Mouse (Mus musculus): ENCODE measurements around the gene Trpm1.
"Not testable (repeated sequence)": the region's sequence is repeated elsewhere in the genome, so short reads cannot be mapped to it uniquely, and the experiment has no call there.

Trpm1 gene

DNA sequence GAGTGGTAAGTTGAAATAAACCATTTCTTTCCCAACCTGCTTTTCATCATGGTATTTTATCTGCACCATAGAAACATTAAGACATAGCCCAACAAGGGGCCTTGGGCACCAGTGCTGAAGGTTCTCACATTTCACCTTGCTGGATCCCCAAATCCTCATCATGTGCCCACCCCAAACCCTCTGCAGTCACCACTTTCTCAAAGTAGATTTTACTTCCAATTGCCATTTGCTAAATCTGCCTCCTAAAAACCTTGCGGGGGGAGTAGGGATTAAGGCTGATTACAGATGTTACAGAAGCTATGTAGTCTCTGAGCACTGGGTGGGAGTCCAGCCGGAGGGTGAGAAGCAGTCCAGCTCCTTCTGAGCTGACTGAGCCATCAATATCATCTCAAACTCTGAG, at the start of gene Trpm1:
TSS of gene Trpm1 (plus strand) at position 301 of the 400 bp plus-strand sequence.
- no peak for DNase-seq (ENCODE audit: low read depth, low spot score)

DNA sequence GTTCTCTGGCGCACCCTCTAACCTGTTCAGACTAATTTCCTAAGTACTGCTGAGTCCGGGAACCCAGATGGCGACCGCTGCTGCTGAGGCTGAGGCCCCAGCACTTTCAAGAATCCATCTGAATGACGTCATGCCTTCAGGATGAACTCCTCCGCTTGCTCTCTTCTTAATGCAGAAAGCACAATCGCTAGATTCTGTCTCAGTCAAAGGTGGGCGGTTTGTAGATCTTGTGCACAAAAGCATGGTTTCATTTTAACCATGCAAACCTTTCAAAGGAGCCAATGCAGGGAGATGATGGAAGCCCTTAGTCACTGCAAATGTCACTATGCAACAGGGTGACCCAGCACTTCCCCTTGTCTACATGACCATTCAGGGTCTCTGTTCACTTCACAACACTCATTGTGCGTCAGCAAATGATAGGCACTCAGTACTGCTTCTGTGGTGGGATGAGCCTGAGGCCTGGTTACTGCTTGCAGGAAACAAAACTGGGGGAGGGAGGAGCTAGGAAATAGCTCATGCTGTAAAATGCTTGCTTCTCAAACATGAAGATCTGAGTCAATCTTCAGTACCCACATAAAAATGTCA, 31.4 kb upstream of the Trpm1 start:
- DNase-seq (ENCODE audit: low read depth, low spot score), result no peak

DNA sequence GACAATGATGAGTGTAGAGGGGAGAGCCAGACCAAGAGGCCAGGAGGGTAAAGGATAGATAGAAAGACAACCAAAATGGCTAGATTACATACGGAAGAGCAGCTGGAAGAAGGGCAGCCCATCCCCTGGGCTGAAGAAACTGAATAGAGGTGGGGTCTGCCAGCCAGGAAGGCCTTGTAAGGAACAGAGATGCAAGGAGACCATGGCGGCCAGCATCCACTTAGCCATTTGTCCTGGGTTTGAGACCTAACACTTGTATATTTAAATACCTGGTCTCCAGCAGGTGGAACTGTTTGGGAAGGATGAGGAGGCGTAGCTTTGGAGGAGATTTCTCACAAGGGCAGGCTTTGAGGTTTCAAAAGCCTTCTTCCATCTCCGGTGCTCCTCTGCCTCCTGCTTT, 29.9 kb upstream of the Trpm1 start:
- DNase-seq (ENCODE audit: low read depth, low spot score), result no peak

DNA sequence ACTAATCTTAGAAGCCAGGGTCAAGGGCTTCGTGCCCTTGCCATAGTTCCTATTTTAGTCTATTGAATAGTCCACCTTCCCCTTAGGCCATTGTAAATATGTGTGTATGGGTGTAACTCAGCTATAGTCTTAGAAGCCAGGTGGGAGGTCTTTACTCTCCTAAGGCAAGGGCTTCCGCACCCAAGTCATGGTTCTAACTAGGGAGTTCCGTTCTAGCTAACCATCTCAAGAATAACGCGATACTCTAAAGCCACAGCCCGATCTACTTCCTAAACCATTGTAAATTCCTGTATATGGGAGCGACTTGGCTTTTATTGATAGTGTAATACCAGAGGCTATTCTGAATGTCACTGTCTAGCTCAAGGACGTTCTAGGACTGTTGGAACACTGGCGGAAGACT, 27.6 kb upstream of the Trpm1 start:
- not testable (repeated sequence) for DNase-seq (ENCODE audit: low read depth, low spot score)

DNA sequence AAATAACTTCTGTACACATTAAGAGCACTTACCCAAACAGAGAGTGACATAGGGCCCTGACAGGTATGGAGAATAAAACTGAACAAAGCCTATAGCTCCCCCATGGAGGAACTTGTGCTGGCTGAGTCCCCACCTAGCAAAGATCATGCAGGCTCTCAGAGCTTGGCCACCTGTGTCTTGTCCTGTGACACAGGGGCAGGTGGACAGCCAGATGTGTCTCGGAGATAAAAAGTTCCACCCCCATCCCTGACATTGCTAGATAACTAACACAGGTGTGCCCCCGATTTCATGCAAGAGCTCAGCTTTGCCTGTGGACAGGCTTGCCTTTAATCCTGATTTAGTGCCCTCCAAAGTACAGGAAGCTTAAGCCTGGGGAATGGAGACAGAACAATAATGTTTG, 13.8 kb upstream of the Trpm1 start:
- DNase-seq (ENCODE audit: low read depth, low spot score), result no peak

DNA sequence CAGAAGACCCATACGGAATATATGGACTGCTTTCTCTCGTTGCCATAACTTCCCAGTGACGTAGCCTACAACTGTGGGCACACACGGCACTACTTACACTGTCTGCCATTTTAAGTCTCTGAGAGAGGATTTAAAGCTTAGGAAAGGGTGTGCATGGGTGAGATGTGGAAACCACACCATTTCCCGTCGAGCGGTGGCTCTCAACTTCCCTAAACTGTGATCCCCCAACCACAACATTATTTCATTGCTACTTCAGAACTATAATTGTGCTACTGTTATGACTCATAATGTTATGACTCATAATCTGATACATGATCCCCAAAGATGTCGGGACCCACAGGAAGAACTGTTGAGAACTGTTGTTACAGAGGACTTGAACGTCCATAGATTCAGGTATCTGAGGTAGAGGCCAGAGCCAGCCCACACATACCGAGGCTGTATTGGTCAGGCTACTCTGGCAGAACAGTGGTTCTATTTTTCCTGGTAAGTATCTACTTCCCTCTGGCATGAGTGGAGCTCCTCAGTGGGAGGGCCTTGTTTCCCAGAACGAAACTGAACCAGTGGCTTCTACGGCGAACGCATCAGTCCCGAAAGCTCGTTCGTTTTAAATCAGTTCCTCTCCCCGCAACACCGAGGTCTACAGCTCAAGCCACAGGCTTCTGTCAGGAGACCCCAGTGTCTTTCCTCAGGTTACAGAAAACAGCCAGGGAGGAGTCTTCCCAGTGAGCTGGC, 12.2 kb upstream of the Trpm1 start:
- no peak for DNase-seq (ENCODE audit: low read depth, low spot score)

DNA sequence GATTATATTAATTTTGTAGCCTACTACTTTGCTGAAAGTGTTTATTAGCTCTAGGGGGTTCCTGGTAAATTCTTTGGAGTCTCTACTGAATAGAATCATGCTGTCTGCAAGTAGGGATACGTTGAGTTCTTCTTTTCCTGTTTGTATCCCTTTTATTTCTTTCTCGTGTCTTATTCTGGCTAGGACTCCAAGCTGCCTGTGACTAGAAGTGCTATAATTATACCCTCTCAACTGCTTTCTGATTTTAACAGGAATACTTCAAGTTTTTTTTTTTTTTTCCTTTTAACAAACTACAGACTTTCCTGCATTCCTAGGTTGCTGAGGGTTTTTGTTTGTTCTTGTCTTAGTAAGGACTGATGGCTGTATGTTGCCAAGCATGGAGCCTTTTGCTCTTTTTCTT, 4.3 kb upstream of the Trpm1 start:
- no peak for DNase-seq (ENCODE audit: low read depth, low spot score)

DNA sequence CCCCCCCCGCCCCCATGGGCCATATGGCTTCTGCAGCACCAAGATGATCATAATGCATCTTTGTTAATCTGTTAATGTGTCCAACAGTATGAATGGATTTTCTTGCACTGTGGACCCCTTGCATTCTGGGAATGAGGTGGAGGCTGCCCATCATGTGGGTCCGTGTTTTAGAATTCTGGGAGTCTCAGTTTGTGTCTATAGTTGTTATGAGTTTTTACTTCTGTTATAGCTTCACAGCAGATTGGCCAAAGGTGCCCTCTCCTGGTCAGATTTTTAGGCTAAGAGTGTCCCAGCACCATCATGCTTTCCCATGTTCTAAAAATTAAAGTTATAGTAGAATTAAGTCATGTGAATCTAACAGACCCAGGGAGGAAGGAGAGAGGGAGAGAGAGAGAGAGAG, 3.9 kb upstream of the Trpm1 start:
- no peak for DNase-seq (ENCODE audit: low read depth, low spot score)

DNA sequence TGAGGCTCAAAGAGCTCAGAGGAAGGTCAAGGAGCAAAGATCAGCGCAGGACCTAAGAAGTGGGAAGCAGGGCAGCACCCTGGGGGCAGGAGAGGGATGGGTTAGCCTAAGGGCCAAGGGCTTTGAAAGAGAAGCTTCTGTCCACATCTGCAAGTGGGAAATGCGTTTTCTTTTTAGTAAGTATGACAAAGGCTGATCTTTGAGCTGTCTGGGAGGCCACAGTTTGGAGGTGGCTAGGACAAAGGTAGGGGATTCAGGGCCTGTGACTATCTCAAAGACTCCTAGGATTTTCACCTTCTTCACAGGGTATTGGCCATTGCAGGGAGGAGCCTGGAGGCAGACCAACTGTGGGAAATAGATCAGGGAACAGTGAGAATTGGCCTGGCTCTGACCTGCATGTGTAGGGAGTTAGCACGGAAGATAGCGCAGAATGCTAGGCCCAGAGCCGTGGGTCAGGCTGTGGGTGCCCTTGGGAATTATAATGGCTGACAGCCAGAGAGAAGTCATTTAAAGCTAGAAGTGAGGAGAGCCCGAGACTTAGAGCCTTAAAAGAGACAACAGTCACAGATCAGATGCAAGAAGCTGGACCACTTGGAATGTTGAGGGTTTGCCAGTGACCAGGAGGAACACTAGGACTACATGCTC, 3.1 kb upstream of the Trpm1 start:
- no peak for DNase-seq (ENCODE audit: low read depth, low spot score)

DNA sequence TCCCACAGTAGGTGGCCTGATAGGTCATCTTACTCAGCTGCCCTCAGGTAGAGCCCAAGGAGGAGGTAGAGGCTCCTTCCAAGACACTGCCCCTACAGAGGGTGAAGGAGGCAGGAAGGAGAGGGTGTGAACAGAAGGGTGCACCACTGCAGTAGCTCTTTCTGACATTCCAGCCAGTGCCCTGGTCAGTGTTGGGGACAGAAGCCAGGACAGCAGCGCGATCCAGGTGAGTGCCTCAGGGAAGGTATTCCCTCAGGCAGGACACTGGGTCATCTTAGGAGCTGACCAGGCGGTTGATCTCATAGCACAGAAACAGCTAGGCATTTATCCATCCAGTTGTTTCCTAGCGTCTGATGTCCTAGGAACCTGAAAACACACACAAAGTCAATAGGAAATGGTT, 1.6 kb downstream of the Trpm1 start:
- DNase-seq (ENCODE audit: low read depth, low spot score), result no peak

DNA sequence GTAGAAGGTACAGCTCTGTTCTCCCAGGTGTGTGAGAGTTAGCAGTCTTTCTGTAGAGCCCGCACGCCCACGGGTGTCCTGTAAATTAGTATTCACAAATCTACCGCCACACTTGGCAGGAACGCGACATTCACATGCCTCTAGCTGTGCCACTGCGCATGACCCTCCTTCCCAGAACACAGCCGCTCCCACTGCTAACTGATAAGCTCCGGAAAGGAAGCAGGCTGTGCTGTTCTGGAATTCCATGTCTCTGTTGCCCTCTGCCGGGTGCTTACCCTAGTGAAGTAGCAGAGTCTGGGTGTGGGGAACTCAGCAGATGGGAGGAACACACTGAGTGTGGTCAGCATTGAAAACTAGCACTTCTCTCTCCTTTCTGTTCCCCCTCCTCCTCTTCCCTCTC, 2.1 kb downstream of the Trpm1 start:
- no peak for DNase-seq (ENCODE audit: low read depth, low spot score)

DNA sequence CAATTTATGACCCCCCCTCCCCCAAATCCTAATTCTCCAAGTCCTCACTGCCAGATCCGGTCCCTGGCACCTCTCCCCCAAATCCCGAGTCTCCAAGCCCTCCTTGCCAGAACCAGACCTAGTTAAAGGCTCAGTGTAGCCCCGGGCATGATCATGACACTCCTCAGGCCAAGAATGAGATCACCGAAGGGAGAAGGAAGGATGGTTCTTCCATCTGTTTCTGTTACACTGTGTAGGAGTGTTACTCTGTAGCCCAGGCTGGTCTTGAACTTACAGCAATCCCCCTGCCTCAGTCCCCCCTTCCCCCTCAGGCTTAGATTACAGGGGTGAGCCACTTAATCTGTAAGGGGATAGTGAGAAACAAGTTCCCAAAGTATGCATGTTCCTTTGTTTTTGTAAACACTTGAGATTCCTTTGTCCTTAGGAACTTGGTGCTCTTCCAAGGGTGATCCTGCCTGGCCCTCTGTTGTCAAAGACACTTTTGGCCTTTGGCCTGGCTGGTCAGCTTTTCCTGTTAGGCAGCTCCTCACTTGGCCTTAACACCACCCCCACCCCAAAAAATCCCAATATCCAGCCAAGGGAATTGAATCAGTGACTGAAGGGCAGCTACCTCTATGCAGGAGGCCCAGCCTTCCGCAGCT, 2.8 kb downstream of the Trpm1 start:
- no peak for DNase-seq (ENCODE audit: low read depth, low spot score)

DNA sequence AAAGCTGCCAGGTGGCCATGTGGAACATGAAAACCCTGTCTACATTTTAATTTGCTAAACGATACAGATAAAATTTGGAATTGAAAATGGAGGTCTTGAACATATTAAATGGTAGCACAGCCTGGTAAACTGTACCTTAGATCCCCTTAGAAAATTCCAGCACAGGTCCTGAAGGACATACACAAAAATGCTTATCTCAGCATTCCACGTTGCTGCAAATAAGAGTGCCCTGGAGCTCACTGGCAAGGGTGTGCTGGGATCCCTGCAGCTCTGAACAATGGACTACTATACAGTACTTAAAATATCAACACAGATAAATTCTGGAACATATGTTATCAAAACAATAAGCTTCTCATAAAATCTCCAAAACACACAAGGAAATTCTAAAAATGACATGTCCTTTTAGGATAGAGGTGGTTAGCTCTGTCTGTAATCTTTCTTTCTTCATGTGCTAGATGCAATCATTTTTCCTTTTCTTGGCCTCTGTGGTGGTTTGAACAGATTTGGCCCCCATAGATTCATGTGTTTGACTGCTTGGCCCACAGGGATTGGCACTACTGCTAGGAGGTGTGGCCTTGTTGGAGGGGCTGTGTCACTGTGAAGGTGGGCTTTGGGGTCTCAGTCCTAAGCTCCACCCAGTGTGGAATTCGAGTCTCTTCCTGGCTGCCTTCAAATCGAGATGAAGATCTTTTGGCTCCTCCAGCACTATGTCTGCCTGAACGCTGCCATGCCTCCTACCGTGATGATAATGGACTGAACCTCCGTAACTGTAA, 3.5 kb downstream of the Trpm1 start:
- no peak for DNase-seq (ENCODE audit: low read depth, low spot score)

DNA sequence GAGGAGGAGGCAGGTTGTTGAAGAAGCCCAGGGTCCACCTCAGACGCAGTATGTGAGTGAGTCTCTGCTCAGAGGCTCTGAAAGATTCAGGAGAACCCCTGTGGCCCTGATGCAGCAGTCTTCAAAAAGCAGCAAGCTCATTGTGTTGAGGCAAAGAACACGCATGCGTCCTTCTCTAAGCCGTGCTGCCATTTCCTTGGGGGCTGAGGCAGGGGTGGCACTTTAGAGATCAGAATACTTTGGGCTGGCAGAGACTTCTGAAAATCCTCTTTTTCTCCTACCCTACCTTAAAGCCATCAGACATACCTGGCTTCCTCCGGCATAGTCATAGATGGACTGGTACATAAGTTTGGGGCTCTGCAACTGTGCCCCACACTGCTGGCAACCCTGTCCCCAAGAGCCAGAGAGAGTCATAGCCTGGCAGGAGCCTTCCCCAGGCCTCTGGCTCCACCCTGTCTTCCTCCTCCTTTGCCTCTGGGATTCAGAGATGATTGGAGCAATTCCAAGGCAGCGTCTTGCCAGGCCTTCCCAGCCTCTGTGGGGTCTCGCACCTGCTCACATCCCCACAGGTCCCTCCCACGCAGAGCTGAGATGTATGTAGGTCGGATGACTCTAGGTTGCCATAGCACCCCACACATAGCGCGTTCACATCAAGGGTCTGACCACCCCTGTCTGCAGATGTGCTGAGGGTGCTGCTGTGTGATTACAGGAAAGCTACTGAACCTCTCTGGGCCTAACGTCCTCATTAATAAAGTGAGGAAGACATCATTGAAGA, 4.8 kb downstream of the Trpm1 start:
- DNase-seq (ENCODE audit: low read depth, low spot score), result no peak

DNA sequence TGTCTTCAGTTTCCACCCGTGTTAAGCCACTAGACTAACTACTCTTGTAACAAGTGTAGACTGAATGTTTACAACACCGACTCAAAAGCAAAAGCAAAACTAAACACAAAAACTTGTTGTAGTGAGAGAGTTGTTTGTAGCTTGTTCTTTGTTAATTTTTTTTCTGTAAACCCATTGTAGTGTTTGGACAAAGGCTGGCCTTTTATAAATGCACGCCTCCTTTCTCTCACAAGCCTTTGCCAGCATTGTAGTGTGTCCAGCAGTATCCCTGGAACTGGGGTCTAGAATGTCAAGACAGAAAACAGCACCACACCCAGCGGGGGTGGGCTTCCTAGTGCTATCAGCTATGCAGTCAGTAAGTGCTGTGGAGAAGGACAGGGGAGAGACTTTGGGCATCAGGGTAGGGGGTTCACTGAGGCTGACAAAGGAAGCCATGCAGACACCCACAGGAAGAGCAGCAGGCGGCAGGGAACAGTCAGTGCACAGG, 5.5 kb downstream of the Trpm1 start:
- DNase-seq (ENCODE audit: low read depth, low spot score), result no peak

DNA sequence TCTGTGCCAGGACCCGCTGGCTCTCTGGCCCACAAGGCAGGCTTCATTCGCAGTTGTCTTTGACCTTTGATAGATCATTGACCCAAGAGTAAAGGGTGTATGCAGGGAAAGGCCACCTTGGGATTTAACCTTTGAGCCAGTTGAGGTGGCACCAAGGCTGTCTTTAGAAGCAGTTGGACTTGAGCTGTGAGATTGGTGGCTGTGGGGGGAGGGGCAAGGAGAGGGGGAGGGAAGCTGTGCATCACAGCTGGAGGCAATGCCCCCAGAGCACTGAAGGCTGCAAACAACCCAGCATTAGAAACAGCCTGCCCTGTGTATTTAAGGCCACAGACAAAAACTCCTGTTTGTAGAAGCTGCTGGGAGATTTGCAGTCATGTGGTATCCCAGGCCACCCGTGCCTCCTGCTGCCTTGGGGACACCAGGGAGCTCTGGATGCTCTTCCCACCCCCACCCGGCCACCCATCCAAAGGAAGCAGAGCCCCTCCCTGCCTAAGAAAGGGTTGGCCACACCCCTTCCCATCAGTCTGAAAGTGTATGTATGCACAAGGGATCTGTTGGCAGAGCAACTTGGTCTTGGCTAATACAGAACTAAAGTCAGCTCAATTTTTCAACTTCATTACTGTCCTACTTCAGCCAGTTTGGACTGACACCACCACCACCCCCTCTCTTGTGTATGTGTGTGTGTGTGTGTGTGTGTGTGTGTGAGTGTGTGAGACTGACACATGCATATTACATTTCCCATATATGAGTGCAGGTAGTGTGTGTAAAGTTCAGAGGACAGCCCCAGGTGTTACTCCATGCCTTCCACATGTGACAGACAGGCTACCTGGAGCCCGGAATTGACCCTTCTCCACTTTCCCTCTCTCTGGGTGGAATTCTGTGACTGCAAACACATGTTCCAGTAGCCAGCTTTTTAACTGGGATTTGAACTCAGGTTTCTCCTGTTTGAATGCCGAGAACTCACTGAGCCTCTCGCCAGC, 6.3 kb downstream of the Trpm1 start:
- no peak for DNase-seq (ENCODE audit: low read depth, low spot score)

DNA sequence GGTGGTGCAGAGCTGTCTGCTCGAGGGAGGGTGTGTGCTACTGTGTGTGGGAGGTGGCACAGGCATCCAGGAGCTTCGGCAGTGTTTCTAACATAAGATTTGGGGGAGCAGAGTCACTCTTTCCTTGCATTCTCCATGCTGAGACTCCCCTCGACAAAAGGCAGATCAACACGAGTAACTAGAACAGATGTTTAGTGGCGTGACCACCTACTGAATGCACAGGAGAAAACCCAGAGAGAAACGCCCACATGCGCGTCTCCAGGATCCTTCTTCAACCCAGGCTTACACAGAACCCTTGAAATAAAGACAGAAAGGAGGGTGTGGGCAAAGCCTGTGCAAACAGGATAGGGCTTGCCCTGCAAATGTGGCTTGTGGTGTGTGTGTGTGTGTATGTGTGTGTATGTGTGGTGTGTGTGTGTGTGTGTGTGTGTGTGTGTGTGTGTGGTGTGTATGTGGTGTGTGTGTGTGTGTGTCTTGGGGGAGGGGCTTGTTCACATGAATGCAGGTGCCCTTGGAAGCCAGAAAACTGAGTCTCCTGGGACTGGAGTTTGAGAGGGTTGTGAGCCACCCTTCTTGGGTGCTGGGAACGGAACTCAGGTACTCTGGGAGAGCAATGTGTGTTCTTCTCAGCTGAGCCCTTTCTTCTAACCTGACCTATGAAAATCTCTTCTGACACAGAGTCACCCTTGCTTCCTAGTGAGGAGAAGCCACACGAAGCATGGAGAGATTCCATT, 7.3 kb downstream of the Trpm1 start:
- no peak for DNase-seq (ENCODE audit: low read depth, low spot score)

DNA sequence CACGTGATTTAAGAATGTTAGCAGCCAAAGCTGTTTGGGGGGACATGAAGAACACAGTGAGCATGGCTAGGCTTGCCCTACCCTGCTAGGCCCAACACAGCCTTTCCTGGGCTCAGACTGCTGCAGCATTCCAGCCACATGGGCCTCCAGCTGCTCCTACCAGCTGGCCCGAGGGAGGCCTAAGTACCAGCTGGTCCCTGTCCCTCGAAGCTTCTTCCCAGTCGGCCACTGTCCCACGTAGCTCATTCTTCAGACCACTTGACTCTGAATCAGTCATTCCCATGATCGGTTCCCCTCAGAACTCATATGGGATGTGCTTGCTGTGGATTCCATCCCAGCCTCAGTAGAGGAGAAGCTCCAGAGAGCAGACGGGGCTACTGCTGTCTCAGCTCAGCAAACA, 8.4 kb downstream of the Trpm1 start:
- no peak for DNase-seq (ENCODE audit: low read depth, low spot score)

DNA sequence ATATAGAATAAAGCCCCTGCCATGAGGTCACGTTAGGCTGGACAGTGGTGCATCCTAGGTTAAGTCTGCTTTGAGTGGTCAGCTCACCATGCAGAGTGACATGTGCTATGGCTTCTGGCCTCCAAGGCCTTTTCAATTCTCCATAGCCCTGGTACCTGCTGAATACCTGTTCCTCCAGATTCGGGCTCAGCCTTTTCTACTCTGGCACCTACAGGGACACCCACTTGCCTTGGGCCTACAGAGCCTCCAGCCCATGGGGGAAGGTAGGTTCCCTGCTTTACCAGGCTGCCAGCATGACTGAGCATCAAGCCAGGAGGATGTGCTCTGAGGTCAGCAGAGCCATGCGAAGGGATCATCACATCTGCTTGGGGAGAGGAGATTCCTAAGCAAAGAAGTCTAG, 9.5 kb downstream of the Trpm1 start:
- no peak for DNase-seq (ENCODE audit: low read depth, low spot score)

All from retina, adult 2 months (tissue).